Mouse (Mus musculus): Measurements from ENCODE around the gene Lefty2. TPM values are rescaled to one million over a fixed set of nuclear protein-coding genes. Genes with fewer than 3 reads are reported as not detected.

The Lefty2 gene
- polyA plus RNA-seq, 1 experiment from 2014 or later, result 0.08 TPM

GRCm38 (mm10) chr1:180917053-180917452 is 24.1 kb downstream of the Lefty2 start:
- Histone ChIP-seq H3K36me3 (ENCODE audit: control insufficient read depth, insufficient read depth) (no peaks in the 10 kb centered on the region), H3K27me3 (ENCODE audit: control insufficient read depth, insufficient read depth, low read length) (no peaks in the 10 kb centered on the region), H3K4me3 (ENCODE audit: low read length) (no peak overlapping the region), H3K9ac (ENCODE audit: low read length) (no peak overlapping the region), H3K9me3 (replicated peaks; ENCODE audit: control insufficient read depth, low read length) (no peaks in the 10 kb centered on the region), H3K27ac (ENCODE audit: low read length) (no peak overlapping the region), H3K4me2 (ENCODE audit: low read depth, low read length) (no peak overlapping the region), H3K4me1 (ENCODE audit: control insufficient read depth, insufficient read depth, low read length) (peaks cover 11% of the 10 kb centered on the region; the same call in 1 of the 2 replicates)
- no peak for ATAC-seq (replicated peaks; ENCODE audit: extremely low read depth, insufficient read depth, low FRiP score)
- 27% methylated on average over 1 of the region's 1 CpGs for WGBS

- no peak for ATAC-seq (replicated peaks; ENCODE audit: extremely low read depth, insufficient read depth, low FRiP score)
- no peak overlapping the region for H3K9ac ChIP-seq (ENCODE audit: low read length)
- no peaks in the 10 kb centered on the region for H3K9me3 ChIP-seq (replicated peaks; ENCODE audit: control insufficient read depth, low read length)
- H3K4me1 ChIP-seq (ENCODE audit: control insufficient read depth, insufficient read depth, low read length), result no peaks in the 10 kb centered on the region
- H3K4me3 ChIP-seq (ENCODE audit: low read length), result no peak overlapping the region
- no peaks in the 10 kb centered on the region for H3K36me3 ChIP-seq (ENCODE audit: control insufficient read depth, insufficient read depth)
- no peaks in the 10 kb centered on the region for H3K27me3 ChIP-seq (ENCODE audit: control insufficient read depth, insufficient read depth, low read length)
- no peak overlapping the region for H3K4me2 ChIP-seq (ENCODE audit: low read depth, low read length)
- 44% methylated on average over 8 of the region's 8 CpGs for WGBS
- H3K27ac ChIP-seq (ENCODE audit: low read length), result no peak overlapping the region
Measured at GRCm38 (mm10) chr1:180919686-180920085, 26.8 kb downstream of the Lefty2 start.

GRCm38 (mm10) chr1:180922273-180923048 is 29.6 kb downstream of the Lefty2 start:
- no peaks in the 10 kb centered on the region for H3K4me1 ChIP-seq (ENCODE audit: control insufficient read depth, insufficient read depth, low read length)
- ATAC-seq (replicated peaks; ENCODE audit: extremely low read depth, insufficient read depth, low FRiP score), result no peak; the same call in 1 of the 2 replicates
- WGBS, result 58% methylated on average over 6 of the region's 6 CpGs
- H3K4me3 ChIP-seq (ENCODE audit: low read length), result no peak overlapping the region
- no peak overlapping the region for H3K4me2 ChIP-seq (ENCODE audit: low read depth, low read length)
- no peak overlapping the region for H3K27ac ChIP-seq (ENCODE audit: low read length)
- H3K9me3 ChIP-seq (replicated peaks; ENCODE audit: control insufficient read depth, low read length), result no peaks in the 10 kb centered on the region
- H3K27me3 ChIP-seq (ENCODE audit: control insufficient read depth, insufficient read depth, low read length), result no peaks in the 10 kb centered on the region
- no peak overlapping the region for H3K9ac ChIP-seq (ENCODE audit: low read length)
- H3K36me3 ChIP-seq (ENCODE audit: control insufficient read depth, insufficient read depth), result no peaks in the 10 kb centered on the region

GRCm38 (mm10) chr1:180924737-180925136 is 31.8 kb downstream of the Lefty2 start:
- Histone ChIP-seq H3K4me2 (ENCODE audit: low read depth, low read length) (no peak overlapping the region), H3K27me3 (ENCODE audit: control insufficient read depth, insufficient read depth, low read length) (no peaks in the 10 kb centered on the region), H3K4me1 (ENCODE audit: control insufficient read depth, insufficient read depth, low read length) (no peaks in the 10 kb centered on the region), H3K9me3 (replicated peaks; ENCODE audit: control insufficient read depth, low read length) (no peaks in the 10 kb centered on the region), H3K4me3 (ENCODE audit: low read length) (no peak overlapping the region), H3K27ac (ENCODE audit: low read length) (no peak overlapping the region), H3K36me3 (ENCODE audit: control insufficient read depth, insufficient read depth) (no peaks in the 10 kb centered on the region), H3K9ac (ENCODE audit: low read length) (no peak overlapping the region)
- no peak for ATAC-seq (replicated peaks; ENCODE audit: extremely low read depth, insufficient read depth, low FRiP score)
- 48% methylated on average over 2 of the region's 2 CpGs for WGBS

GRCm38 (mm10) chr1:180926286-180926685 is 33.4 kb downstream of the Lefty2 start:
- Histone ChIP-seq H3K9me3 (replicated peaks; ENCODE audit: control insufficient read depth, low read length) (no peaks in the 10 kb centered on the region), H3K9ac (ENCODE audit: low read length) (no peak overlapping the region), H3K4me3 (ENCODE audit: low read length) (no peak overlapping the region), H3K4me1 (ENCODE audit: control insufficient read depth, insufficient read depth, low read length) (no peaks in the 10 kb centered on the region), H3K36me3 (ENCODE audit: control insufficient read depth, insufficient read depth) (no peaks in the 10 kb centered on the region), H3K4me2 (ENCODE audit: low read depth, low read length) (no peak overlapping the region), H3K27ac (ENCODE audit: low read length) (no peak overlapping the region), H3K27me3 (ENCODE audit: control insufficient read depth, insufficient read depth, low read length) (no peaks in the 10 kb centered on the region)
- ATAC-seq (replicated peaks; ENCODE audit: extremely low read depth, insufficient read depth, low FRiP score), result no peak
- WGBS, result 68% methylated on average over 4 of the region's 4 CpGs

GRCm38 (mm10) chr1:180929599-180929998 is 36.7 kb downstream of the Lefty2 start:
- Histone ChIP-seq H3K4me3 (ENCODE audit: low read length) (no peak overlapping the region), H3K27me3 (ENCODE audit: control insufficient read depth, insufficient read depth, low read length) (peaks cover 12% of the 10 kb centered on the region), H3K9me3 (replicated peaks; ENCODE audit: control insufficient read depth, low read length) (no peaks in the 10 kb centered on the region), H3K36me3 (ENCODE audit: control insufficient read depth, insufficient read depth) (no peaks in the 10 kb centered on the region), H3K4me1 (ENCODE audit: control insufficient read depth, insufficient read depth, low read length) (no peaks in the 10 kb centered on the region), H3K27ac (ENCODE audit: low read length) (no peak overlapping the region), H3K9ac (ENCODE audit: low read length) (no peak overlapping the region), H3K4me2 (ENCODE audit: low read depth, low read length) (no peak overlapping the region)
- ATAC-seq (replicated peaks; ENCODE audit: extremely low read depth, insufficient read depth, low FRiP score), result no peak
- WGBS, result 28% methylated on average over 2 of the region's 2 CpGs

- Histone ChIP-seq H3K9ac (ENCODE audit: low read length) (no peak overlapping the region), H3K4me3 (ENCODE audit: low read length) (no peak overlapping the region), H3K4me2 (ENCODE audit: low read depth, low read length) (no peak overlapping the region), H3K9me3 (replicated peaks; ENCODE audit: control insufficient read depth, low read length) (no peaks in the 10 kb centered on the region), H3K36me3 (ENCODE audit: control insufficient read depth, insufficient read depth) (no peaks in the 10 kb centered on the region), H3K27me3 (ENCODE audit: control insufficient read depth, insufficient read depth, low read length) (peaks cover 27% of the 10 kb centered on the region), H3K4me1 (ENCODE audit: control insufficient read depth, insufficient read depth, low read length) (no peaks in the 10 kb centered on the region), H3K27ac (ENCODE audit: low read length) (no peak overlapping the region)
- WGBS, result 60% methylated on average over 3 of the region's 3 CpGs
- no peak for ATAC-seq (replicated peaks; ENCODE audit: extremely low read depth, insufficient read depth, low FRiP score)
Measured at GRCm38 (mm10) chr1:180931106-180931505, 38.2 kb downstream of the Lefty2 start.

GRCm38 (mm10) chr1:180933659-180934058 is 40.8 kb downstream of the Lefty2 start:
- no peak for ATAC-seq (replicated peaks; ENCODE audit: extremely low read depth, insufficient read depth, low FRiP score)
- Histone ChIP-seq H3K4me3 (ENCODE audit: low read length) (no peak overlapping the region), H3K9me3 (replicated peaks; ENCODE audit: control insufficient read depth, low read length) (no peaks in the 10 kb centered on the region), H3K4me2 (ENCODE audit: low read depth, low read length) (no peak overlapping the region), H3K27ac (ENCODE audit: low read length) (no peak overlapping the region), H3K4me1 (ENCODE audit: control insufficient read depth, insufficient read depth, low read length) (no peaks in the 10 kb centered on the region; the same call in 1 of the 2 replicates), H3K9ac (ENCODE audit: low read length) (no peak overlapping the region), H3K36me3 (ENCODE audit: control insufficient read depth, insufficient read depth) (no peaks in the 10 kb centered on the region), H3K27me3 (ENCODE audit: control insufficient read depth, insufficient read depth, low read length) (peaks cover 33% of the 10 kb centered on the region)
- WGBS, result 40% methylated on average over 6 of the region's 6 CpGs

- 20% methylated on average over 21 of the region's 21 CpGs for WGBS
- H3K27me3 ChIP-seq (ENCODE audit: control insufficient read depth, insufficient read depth, low read length), result peaks cover 33% of the 10 kb centered on the region
- ATAC-seq (replicated peaks; ENCODE audit: extremely low read depth, insufficient read depth, low FRiP score), result no peak
- H3K9me3 ChIP-seq (replicated peaks; ENCODE audit: control insufficient read depth, low read length), result no peaks in the 10 kb centered on the region
- H3K9ac ChIP-seq (ENCODE audit: low read length), result no peak within 1 kb of the TSS
- no peak within 1 kb of the TSS for H3K27ac ChIP-seq (ENCODE audit: low read length)
- no peaks in the 10 kb centered on the region for H3K36me3 ChIP-seq (ENCODE audit: control insufficient read depth, insufficient read depth)
- H3K4me3 ChIP-seq (ENCODE audit: low read length), result no peak within 1 kb of the TSS
- H3K4me1 ChIP-seq (ENCODE audit: control insufficient read depth, insufficient read depth, low read length), result no peaks in the 10 kb centered on the region; the same call in 1 of the 2 replicates
- H3K4me2 ChIP-seq (ENCODE audit: low read depth, low read length), result no peak within 1 kb of the TSS
Measured at GRCm38 (mm10) chr1:180934467-180935419, 41.8 kb downstream of the Lefty2 start, which contains the start of gene Lefty1. Gene Lefty1, plus strand, starts transcription at chr1:180935022.
